29 mouse cellular contexts compared by ENCODE assay signal in genomic region chr15:80571611-80572010, GRCm38 (mm10). TPM values are rescaled to one million over a fixed set of nuclear protein-coding genes. Genes with fewer than 3 reads are reported as not detected.
DNase-seq lines count a peak whose midpoint lies in the region; ATAC-seq and TF ChIP-seq lines count a peak whose summit lies in the region.
"Had no signal": no experiment of that assay in that cellular context is flagged by ENCODE, and none has a peak within 500 bp of the region (broad histone marks: within the 10 kb centered on the region; RNA-seq: fewer than 3 reads in every experiment).

No protein-coding gene starts in this region.

- TF ChIP-seq RAD21 in CH12.LX (IDR thresholded peaks at IDR 0.05; ENCODE audit: low read depth, low read length) = no peak

- no peak for TF ChIP-seq POLR2A in CH12.LX (IDR thresholded peaks at IDR 0.05; ENCODE audit: low read depth, low read length)
- no peak for TF ChIP-seq POLR2A in small intestine, adult 2 months (IDR thresholded peaks at IDR 0.05; ENCODE audit: low read depth, low read length)
- no peak for TF ChIP-seq POLR2A in kidney, adult 2 months (IDR thresholded peaks at IDR 0.05; ENCODE audit: low read depth, low read length)

- H3K27ac ChIP-seq in heart, embryonic 16.5 days (ENCODE audit: low read length) = peak overlapping the region; percentile 65
- H3K27ac ChIP-seq in CH12.LX (ENCODE audit: insufficient read depth, low read depth) = no peak overlapping the region
- peak overlapping the region; percentile 23 for H3K27ac ChIP-seq in small intestine, adult 2 months (ENCODE audit: insufficient read depth, low read depth, low read length)
- H3K27ac ChIP-seq in kidney, adult 2 months (ENCODE audit: insufficient read depth, low read depth, low read length) = no peak overlapping the region
- H3K27ac ChIP-seq: embryonic facial prominence, embryonic 13.5 days; forebrain, embryonic 15.5 days; hindbrain, embryonic 14.5 days; intestine, embryonic 15.5 days; kidney, embryonic 15.5 days; limb, embryonic 12.5 days; liver, embryonic 13.5 days; lung, embryonic 15.5 days had no signal

- WGBS in heart, embryonic 16.5 days = 60% methylated on average over 7 of the region's 7 CpGs
- WGBS in small intestine, adult 2 months = 58% methylated on average over 7 of the region's 7 CpGs
- 78% methylated on average over 7 of the region's 7 CpGs for WGBS in kidney, adult 2 months

- H3K4me1 ChIP-seq in heart, embryonic 16.5 days (ENCODE audit: control insufficient read depth, insufficient read depth, low read length) = no peaks in the 10 kb centered on the region
- peaks cover 0 to 35% of the 10 kb centered on the region in 2 experiments; a peak in 2 of 4 replicates for H3K4me1 ChIP-seq in CH12.LX (ENCODE audit: control insufficient read depth in 1 of 2, insufficient read depth in 2 of 2)
- no peaks in the 10 kb centered on the region for H3K4me1 ChIP-seq in small intestine, adult 2 months (ENCODE audit: control insufficient read depth, insufficient read depth, insufficient read length, low read length)
- no peaks in the 10 kb centered on the region for H3K4me1 ChIP-seq in kidney, adult 2 months (ENCODE audit: control insufficient read depth, insufficient read depth, low read length)
- H3K4me1 ChIP-seq: intestine, embryonic 15.5 days; kidney, embryonic 15.5 days; limb, embryonic 12.5 days; liver, embryonic 13.5 days; lung, embryonic 15.5 days had no signal

- peaks cover 21% of the 10 kb centered on the region for H3K27me3 ChIP-seq in heart, embryonic 16.5 days (ENCODE audit: control insufficient read depth, insufficient read depth, low read length)
- peaks cover 2% of the 10 kb centered on the region for H3K27me3 ChIP-seq in CH12.LX (replicated peaks)
- H3K27me3 ChIP-seq in small intestine, adult 2 months (ENCODE audit: control insufficient read depth, insufficient read depth, low read length) = no peaks in the 10 kb centered on the region; the same call in 1 of the 2 replicates
- no peaks in the 10 kb centered on the region for H3K27me3 ChIP-seq in kidney, adult 2 months (replicated peaks; ENCODE audit: control insufficient read depth, insufficient read depth, low read length)
- H3K27me3 ChIP-seq: forebrain, embryonic 15.5 days had no signal

- H3K4me2 ChIP-seq in heart, embryonic 16.5 days (ENCODE audit: low read depth, low read length) = peak overlapping the region; percentile 39
- peak overlapping the region; percentile 83 for H3K4me2 ChIP-seq in CH12.LX (ENCODE audit: insufficient read depth, low read depth, poor library complexity, severe bottlenecking)
- H3K4me2 ChIP-seq: forebrain, embryonic 15.5 days; hindbrain, embryonic 14.5 days; intestine, embryonic 15.5 days; kidney, embryonic 15.5 days; limb, embryonic 12.5 days; lung, embryonic 15.5 days; midbrain, embryonic 11.5 days had no signal

- DNase-seq in heart, adult 9 months (ENCODE audit: low spot score in 2 of 2) = no peak
- DNase-seq in CH12.LX (ENCODE audit: extremely low read depth) = no peak
- DNase-seq in thymus, postnatal 36 days = peak; percentile 71 to 81
- no peak for DNase-seq in gastrocnemius, postnatal 10 days
- no peak for DNase-seq in kidney, adult 2 months
- DNase-seq: adrenal gland, postnatal 10 days; cerebellum, adult 11 months; cerebellum, postnatal 10 days; kidney, postnatal 4 days; liver, embryonic 13.5 days; retina, postnatal 1 day; right cerebral cortex, postnatal 4 days had no signal

- no peak overlapping the region for H3K4me3 ChIP-seq in heart, embryonic 16.5 days (ENCODE audit: low read length)
- H3K4me3 ChIP-seq in CH12.LX (replicated peaks in 1 of 3; ENCODE audit: low read depth in 2 of 3, low read length in 2 of 3, poor library complexity in 1 of 3) = peak overlapping the region in 1 of 3 experiments; percentile 28
- H3K4me3 ChIP-seq in small intestine, adult 2 months (ENCODE audit: low read depth, low read length) = no peak overlapping the region
- no peak overlapping the region for H3K4me3 ChIP-seq in kidney, adult 2 months (ENCODE audit: insufficient read depth, low read depth, low read length)
- H3K4me3 ChIP-seq: embryonic facial prominence, embryonic 13.5 days; forebrain, embryonic 15.5 days; intestine, embryonic 15.5 days; kidney, embryonic 15.5 days; limb, embryonic 12.5 days; liver, embryonic 13.5 days; lung, embryonic 15.5 days had no signal

- H3K9ac ChIP-seq in heart, embryonic 16.5 days (ENCODE audit: low read length) = no peak overlapping the region
- 0 out of 2 replicates have a peak overlapping the region, but pooled peaks have one; percentile 1 for H3K9ac ChIP-seq in CH12.LX (ENCODE audit: insufficient read depth, low read depth)
- H3K9ac ChIP-seq: embryonic facial prominence, embryonic 13.5 days; forebrain, embryonic 15.5 days; hindbrain, embryonic 14.5 days; intestine, embryonic 15.5 days; kidney, embryonic 15.5 days; limb, embryonic 12.5 days; liver, embryonic 13.5 days; lung, embryonic 15.5 days had no signal

- in situ Hi-C loops in CH12.LX (cut with MboI; ENCODE audit: low pct_ligation_motif_present, low pct_unique_long_range_greater_than_20kb, low sequenced_read_pairs) = no loop called here

- ATAC-seq in heart, embryonic 16.5 days (replicated peaks; ENCODE audit: extremely low read depth, insufficient read depth, low FRiP score) = no peak
- ATAC-seq: forebrain, embryonic 15.5 days; intestine, embryonic 15.5 days had no signal

- H3K79me2 ChIP-seq in CH12.LX (replicated peaks; ENCODE audit: control insufficient read depth, extremely low read depth, insufficient read depth, poor library complexity, severe bottlenecking) = no peaks in the 10 kb centered on the region

- no peak for TF ChIP-seq CTCF in CH12.LX (conservative IDR thresholded peaks at IDR 0.05 in 1 of 2, IDR thresholded peaks at IDR 0.05 in 1 of 2; ENCODE audit: low read depth in 2 of 2, low read length in 2 of 2)
- TF ChIP-seq CTCF in small intestine, adult 2 months (IDR thresholded peaks at IDR 0.05; ENCODE audit: extremely low read depth, insufficient read length, insufficient replicate concordance, low read depth, low read length) = no peak
- TF ChIP-seq CTCF in kidney, adult 2 months (conservative IDR thresholded peaks at IDR 0.05; ENCODE audit: insufficient read depth, insufficient read length, low read depth, low read length) = no peak

- no peak; the same call in 1 of the 2 replicates for TF ChIP-seq EP300 in CH12.LX (IDR thresholded peaks at IDR 0.05; ENCODE audit: low read length)

- H3K9me3 ChIP-seq in heart, embryonic 16.5 days (replicated peaks; ENCODE audit: control insufficient read depth, low read length) = no peaks in the 10 kb centered on the region
- H3K9me3 ChIP-seq in CH12.LX (replicated peaks; ENCODE audit: low read length) = no peaks in the 10 kb centered on the region
- H3K9me3 ChIP-seq: embryonic facial prominence, embryonic 13.5 days; forebrain, embryonic 15.5 days; G1E; intestine, embryonic 15.5 days; kidney, embryonic 15.5 days; limb, embryonic 12.5 days; liver, embryonic 13.5 days; lung, embryonic 15.5 days had no signal

- dilution Hi-C loops in CH12.LX (cut with MboI; ENCODE audit: extremely low pct_ligation_motif_present, extremely low pct_unique_long_range_greater_than_20kb, low sequenced_read_pairs) = no loop called here

- no peaks in the 10 kb centered on the region for H3K36me3 ChIP-seq in heart, embryonic 16.5 days (ENCODE audit: control insufficient read depth, insufficient read depth)
- no peaks in the 10 kb centered on the region for H3K36me3 ChIP-seq in CH12.LX (replicated peaks in 1 of 2; ENCODE audit: control insufficient read depth in 1 of 2, insufficient read depth in 1 of 2, low read length in 1 of 2)
- no peaks in the 10 kb centered on the region for H3K36me3 ChIP-seq in small intestine, adult 2 months (ENCODE audit: control insufficient read depth, insufficient read depth, low read length)
- H3K36me3 ChIP-seq in kidney, adult 2 months (ENCODE audit: control insufficient read depth, insufficient read depth, low read length) = no peaks in the 10 kb centered on the region
- H3K36me3 ChIP-seq: embryonic facial prominence, embryonic 13.5 days; forebrain, embryonic 15.5 days; G1E; intestine, embryonic 15.5 days; kidney, embryonic 15.5 days; limb, embryonic 12.5 days; liver, embryonic 13.5 days; lung, embryonic 15.5 days had no signal

TF ChIP-seq in CH12.LX, 34 proteins besides CTCF, POLR2A, EP300 and RAD21 (continues in another document):
- TF ChIP-seq KAT2A (IDR thresholded peaks at IDR 0.05; ENCODE audit: insufficient replicate concordance, low read length) = no peak
- TF ChIP-seq NRF1 (IDR thresholded peaks at IDR 0.05; ENCODE audit: low read depth, low read length) = no peak
- TF ChIP-seq MXI1 (IDR thresholded peaks at IDR 0.05; ENCODE audit: low read depth, low read length) = peak; percentile 77
- TF ChIP-seq ZMIZ1 (IDR thresholded peaks at IDR 0.05; ENCODE audit: low read depth, low read length) = no peak
- TF ChIP-seq GABPA (IDR thresholded peaks at IDR 0.05; ENCODE audit: insufficient replicate concordance, low read depth, low read length) = no peak
- TF ChIP-seq E2F4 (IDR thresholded peaks at IDR 0.05; ENCODE audit: insufficient replicate concordance, low read depth, low read length) = no peak
- TF ChIP-seq ZNF384 (IDR thresholded peaks at IDR 0.05; ENCODE audit: low read depth, low read length) = no peak
- TF ChIP-seq CHD1 (IDR thresholded peaks at IDR 0.05; ENCODE audit: low read depth, low read length) = no peak
- TF ChIP-seq POLR2AphosphoS2 (IDR thresholded peaks at IDR 0.05; ENCODE audit: low read depth, low read length) = no peak
- TF ChIP-seq USF2 (conservative IDR thresholded peaks at IDR 0.05; ENCODE audit: low read depth, low read length) = no peak
- no peak for TF ChIP-seq UBTF (IDR thresholded peaks at IDR 0.05; ENCODE audit: low read depth, low read length)
- no peak for TF ChIP-seq PAX5 (IDR thresholded peaks at IDR 0.05; ENCODE audit: low read length)
- peak; percentile 42 for TF ChIP-seq CHD2 (IDR thresholded peaks at IDR 0.05; ENCODE audit: low read length)

RNA-seq across cellular contexts. Expression of gene Grap2, which starts 0.8 kb away (rescaled TPM):
- polyA plus RNA-seq in heart, embryonic 16.5 days (2015; fragmentation: Nextera tagmentation; extraction: Ambion mirVana) = 3.0 and 4.9 TPM in 2 replicates
- 1.5 TPM in 2 replicates for total RNA-seq in CH12.LX (2012; rRNA removed)
- 5.0 and 6.3 TPM in 2 replicates for total RNA-seq in CH12.LX (2014; rRNA removed)
- polyA plus RNA-seq in CH12.LX (2012; ENCODE audit: insufficient read length, low read depth) = 5.8 and 6.2 TPM in 2 replicates
- polyA plus RNA-seq in small intestine, adult 2 months (2012; rRNA removed) = 1.6 and 3.1 TPM in 2 replicates
- total RNA-seq in gastrocnemius, postnatal 10 days (2021) = under 1 TPM; 0.40 to 0.54 TPM
- 0.31 and 2.5 TPM in 2 replicates for polyA plus RNA-seq in kidney, adult 2 months (2012; rRNA removed)

RNA-seq across cellular contexts. Expression of gene Enthd1, which starts 6.7 kb away (rescaled TPM):
- polyA plus RNA-seq in heart, embryonic 16.5 days (2015; fragmentation: Nextera tagmentation; extraction: Ambion mirVana) = not detected in 2 replicates
- total RNA-seq in CH12.LX (2012; rRNA removed) (not detected in 2 replicates), CH12.LX (2014; rRNA removed) (not detected in 2 replicates)
- polyA plus RNA-seq in CH12.LX (2012; ENCODE audit: insufficient read length, low read depth) = not detected in 2 replicates
- polyA plus RNA-seq in small intestine, adult 2 months (2012; rRNA removed) = not detected in 2 replicates
- total RNA-seq in gastrocnemius, postnatal 10 days (2021) = not detected
- polyA plus RNA-seq in kidney, adult 2 months (2012; rRNA removed) = not detected in 2 replicates
- total RNA-seq: adrenal gland, postnatal 10 days; gastrocnemius, adult 18-20 months; layer of hippocampus, postnatal 10 days had no signal
- polyA plus RNA-seq: brain, embryonic 14.5 days; embryonic facial prominence, embryonic 13.5 days; forebrain, embryonic 15.5 days; G1E; heart, embryonic 14.5 days; hindbrain, embryonic 14.5 days; intestine, embryonic 15.5 days; kidney, embryonic 15.5 days; limb, embryonic 12.5 days; liver, embryonic 13.5 days; lung, embryonic 15.5 days; midbrain, embryonic 11.5 days; neural tube, embryonic 11.5 days; stomach, embryonic 14.5 days had no signal

Comparison
In these comparisons a context has a peak if more than half of its experiments do, and no peak if none do; other contexts are left out.
1. H3K27ac ChIP-seq: peak in heart, embryonic 16.5 days (single experiment) and small intestine, adult 2 months (single experiment); none in CH12.LX (single experiment) and kidney, adult 2 months (single experiment).
2. DNase-seq: peak in thymus, postnatal 36 days (2 of 2); none in heart, adult 9 months (0 of 2), CH12.LX (single experiment), gastrocnemius, postnatal 10 days (single experiment) and kidney, adult 2 months (single experiment).